Mouse (Mus musculus) kidney, embryonic 16.5 days (tissue): ENCODE data around the gene Tnk1. TPM values are rescaled to one million over a fixed set of nuclear protein-coding genes. Genes with fewer than 3 reads are reported as not detected.
"Not testable (repeated sequence)": the region's sequence is repeated elsewhere in the genome, so short reads cannot be mapped to it uniquely, and the experiment has no call there.

Experiments used
- ATAC-seq: fragments of 200-750 bp; cut with Nextera tagmentation; 2 replicates; pipeline ENCODE4 v1.8.0; 2017; ENCODE audit warnings: moderate TSS enrichment; ENCODE audit not compliant: low FRiP score, low TSS enrichment
- H3K27ac ChIP-seq: fragments of 300-500 bp; sonication (generic); 2 replicates; pipeline ENCODE4 v1.5.1; 2014; ENCODE audit warnings: low read length
- H3K27me3 ChIP-seq: fragments of 300-500 bp; sonication (generic); 2 replicates; pipeline ENCODE4 v1.6.1; 2014; ENCODE audit warnings: low read length, control low read depth, mixed read lengths; ENCODE audit not compliant: insufficient read depth
- H3K36me3 ChIP-seq: fragments of 300-500 bp; sonication (generic); 2 replicates; pipeline ENCODE4 v1.6.1; 2014; ENCODE audit warnings: low read length, control low read depth, mixed read lengths; ENCODE audit not compliant: insufficient read depth
- H3K4me1 ChIP-seq: fragments of 300-500 bp; sonication (generic); 2 replicates; pipeline ENCODE4 v1.6.1; 2014; ENCODE audit warnings: low read length, control low read depth, mixed read lengths; ENCODE audit not compliant: insufficient read depth
- H3K4me2 ChIP-seq: fragments of 300-500 bp; sonication (generic); replicated peaks from 2 replicates; pipeline ENCODE4 v1.6.1; 2014; ENCODE audit warnings: low read depth, low read length
- H3K4me3 ChIP-seq: fragments of 300-500 bp; sonication (generic); 2 replicates; pipeline ENCODE4 v1.5.1; 2014; ENCODE audit warnings: mild to moderate bottlenecking, low read length
- H3K9ac ChIP-seq: fragments of 300-500 bp; sonication (generic); replicated peaks from 2 replicates; pipeline ENCODE4 v1.6.1; 2014; ENCODE audit warnings: low read length
- H3K9me3 ChIP-seq: fragments of 300-500 bp; sonication (generic); 2 replicates; pipeline ENCODE4 v1.6.1; 2016; ENCODE audit warnings: low read length, control low read depth
- WGBS: fragments of 180-500 bp; shearing (Covaris S2); extraction: QIAGEN DNeasy Blood & Tissue Kit; methylation state at CpG from one replicate; pipeline ENCODE4 v1.1.7; 2014; 5-methylcytosine and 5-hydroxymethylcytosine counted together
- polyA plus RNA-seq: library from polyadenylated mRNA; unstranded; fragments of >200 nt; fragmentation: Nextera tagmentation; extraction: Ambion mirVana; gene quantifications from 2 replicates; pipeline ENCODE4 v1.2.1, GENCODE M21; 2015

Tnk1 gene
- polyA plus RNA-seq, 1 experiment from 2014 or later = 7.0 TPM

GRCm38 (mm10) chr11:69865561-69865960 is 7.0 kb upstream of the Tnk1 start:
- no peak for ATAC-seq
- H3K4me2 ChIP-seq = no peak overlapping the region
- H3K4me3 ChIP-seq = no peak overlapping the region
- 81% methylated on average over 9 of the region's 9 CpGs for WGBS
- H3K27ac ChIP-seq = no peak overlapping the region
- no peaks in the 10 kb centered on the region for H3K36me3 ChIP-seq
- no peaks in the 10 kb centered on the region for H3K9me3 ChIP-seq
- no peaks in the 10 kb centered on the region for H3K4me1 ChIP-seq
- no peaks in the 10 kb centered on the region for H3K27me3 ChIP-seq
- no peak overlapping the region for H3K9ac ChIP-seq

DNA sequence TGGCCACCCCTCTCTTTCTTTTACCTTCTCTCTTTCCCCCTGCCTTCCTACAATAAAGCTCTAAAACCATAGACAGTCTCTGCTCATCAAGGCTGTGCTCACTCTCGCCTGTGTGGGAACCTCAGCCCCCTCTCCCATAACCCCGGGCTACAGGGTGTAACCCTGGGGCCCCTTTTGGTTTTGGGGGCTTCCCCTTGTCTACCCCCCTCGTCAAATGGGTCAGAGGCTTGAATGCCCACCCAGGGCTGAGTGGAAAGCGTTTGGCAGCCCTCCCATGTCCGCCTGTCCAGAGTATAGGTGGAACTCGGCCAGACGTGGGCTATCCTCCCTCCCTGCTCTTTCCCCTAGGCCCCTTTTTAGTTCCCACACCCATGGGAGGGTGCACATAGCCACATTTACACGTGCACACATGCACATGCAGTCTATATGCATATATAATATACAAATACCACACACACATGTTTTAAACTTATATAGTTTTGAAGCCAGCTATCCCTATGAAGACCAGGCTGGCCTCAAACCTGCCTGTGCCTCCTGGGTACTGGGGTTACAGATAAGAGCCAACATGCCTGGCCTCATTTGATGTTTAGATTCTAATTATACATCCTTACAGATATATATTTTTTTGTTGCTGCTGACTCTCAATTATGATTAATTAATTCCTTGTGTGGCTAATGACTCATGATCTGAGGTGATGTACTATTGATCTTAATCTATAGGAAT is 5.8 kb upstream of the Tnk1 start:
- H3K4me3 ChIP-seq = no peak overlapping the region
- H3K4me2 ChIP-seq = no peak overlapping the region
- no peak overlapping the region for H3K9ac ChIP-seq
- ATAC-seq = no peak
- H3K4me1 ChIP-seq = no peaks in the 10 kb centered on the region
- no peaks in the 10 kb centered on the region for H3K27me3 ChIP-seq
- 31% methylated on average over 8 of the region's 8 CpGs for WGBS
- H3K27ac ChIP-seq = no peak overlapping the region
- H3K36me3 ChIP-seq = no peaks in the 10 kb centered on the region
- H3K9me3 ChIP-seq = no peaks in the 10 kb centered on the region

GRCm38 (mm10) chr11:69863729-69864128 is 5.2 kb upstream of the Tnk1 start:
- ATAC-seq, H3K27me3 ChIP-seq, H3K9me3 ChIP-seq, H3K36me3 ChIP-seq, H3K9ac ChIP-seq, H3K4me2 ChIP-seq, H3K4me1 ChIP-seq, H3K27ac ChIP-seq, H3K4me3 ChIP-seq: not testable (repeated sequence)
- WGBS = 39% methylated on average over 3 of the region's 3 CpGs

GRCm38 (mm10) chr11:69855347-69855746 is 3.2 kb downstream of the Tnk1 start:
- no peaks in the 10 kb centered on the region for H3K9me3 ChIP-seq
- H3K4me2 ChIP-seq = peak overlapping the region; percentile 29; the same call in 1 of the 2 replicates
- peaks cover 4% of the 10 kb centered on the region; the same call in 1 of the 2 replicates for H3K4me1 ChIP-seq
- peaks cover 20% of the 10 kb centered on the region for H3K36me3 ChIP-seq
- WGBS = 23% methylated on average over 16 of the region's 16 CpGs
- H3K27me3 ChIP-seq = peaks cover 15% of the 10 kb centered on the region
- ATAC-seq = peak; percentile 41; the same call in 1 of the 2 replicates
- H3K27ac ChIP-seq = no peak overlapping the region
- H3K4me3 ChIP-seq = no peak overlapping the region
- H3K9ac ChIP-seq = no peak overlapping the region

GRCm38 (mm10) chr11:69854680-69855079 is 3.9 kb downstream of the Tnk1 start:
- H3K27ac ChIP-seq = no peak overlapping the region
- peaks cover 26% of the 10 kb centered on the region for H3K36me3 ChIP-seq
- no peak overlapping the region for H3K9ac ChIP-seq
- no peak for ATAC-seq
- peaks cover 4% of the 10 kb centered on the region; the same call in 1 of the 2 replicates for H3K4me1 ChIP-seq
- 80% methylated on average over 10 of the region's 10 CpGs for WGBS
- H3K9me3 ChIP-seq = no peaks in the 10 kb centered on the region
- peaks cover 15% of the 10 kb centered on the region for H3K27me3 ChIP-seq
- no peak overlapping the region for H3K4me3 ChIP-seq
- no peak overlapping the region for H3K4me2 ChIP-seq

- Histone ChIP-seq H3K4me3 (no peak overlapping the region), H3K9me3 (no peaks in the 10 kb centered on the region), H3K9ac (no peak overlapping the region), H3K4me1 (peaks cover 4% of the 10 kb centered on the region; the same call in 1 of the 2 replicates), H3K27me3 (peaks cover 15% of the 10 kb centered on the region), H3K36me3 (peaks cover 33% of the 10 kb centered on the region), H3K27ac (no peak overlapping the region), H3K4me2 (no peak overlapping the region)
- no peak for ATAC-seq
- WGBS = 61% methylated on average over 7 of the region's 7 CpGs
These were observed 4.5 kb downstream of the Tnk1 start for GRCm38 (mm10) chr11:69853994-69854393.

DNA sequence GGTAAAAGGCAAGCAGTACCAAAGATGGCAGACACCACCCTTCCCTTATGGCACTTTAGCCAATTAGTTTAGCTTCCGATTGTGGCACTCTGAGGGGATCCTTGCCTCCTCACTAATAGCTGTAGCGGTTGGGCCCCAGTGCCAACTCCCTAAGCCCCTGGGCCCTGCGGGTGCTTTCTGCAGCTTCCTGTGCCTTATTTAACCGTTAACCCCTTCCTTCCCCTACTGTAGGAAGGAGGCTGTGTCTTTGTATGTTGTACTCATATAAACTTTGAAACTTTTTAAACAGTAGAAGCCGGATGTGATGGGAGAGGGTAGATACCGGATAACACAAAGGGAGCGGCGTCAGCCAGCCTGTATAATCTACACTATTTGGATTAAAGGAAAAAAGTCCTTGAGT is 7.8 kb downstream of the Tnk1 start:
- no peak overlapping the region for H3K27ac ChIP-seq
- no peak overlapping the region for H3K4me3 ChIP-seq
- no peak overlapping the region for H3K4me2 ChIP-seq
- no peak overlapping the region for H3K9ac ChIP-seq
- H3K9me3 ChIP-seq = no peaks in the 10 kb centered on the region
- no peak for ATAC-seq
- peaks cover 17% of the 10 kb centered on the region for H3K4me1 ChIP-seq
- H3K36me3 ChIP-seq = peaks cover 42% of the 10 kb centered on the region
- H3K27me3 ChIP-seq = no peaks in the 10 kb centered on the region
- 77% methylated on average over 8 of the region's 8 CpGs for WGBS

DNA sequence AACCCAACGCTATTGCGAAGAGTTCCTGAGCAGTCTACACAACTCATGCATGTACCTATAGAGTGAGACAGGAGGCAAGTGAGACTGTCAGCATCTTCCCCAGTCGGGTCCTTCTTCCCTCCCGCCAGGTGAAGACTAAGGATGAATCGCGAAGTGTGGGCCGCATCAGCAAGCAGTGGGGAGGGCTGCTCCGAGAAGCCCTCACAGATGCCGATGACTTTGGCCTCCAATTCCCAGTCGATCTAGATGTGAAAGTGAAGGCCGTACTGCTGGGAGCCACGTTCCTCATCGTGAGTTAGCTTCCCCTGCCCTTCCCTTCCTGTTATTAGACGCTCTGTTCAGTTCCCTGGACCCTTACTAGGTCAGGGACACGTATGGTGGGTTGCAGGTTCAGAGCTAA is 8.6 kb downstream of the Tnk1 start:
- no peak overlapping the region for H3K4me2 ChIP-seq
- ATAC-seq = no peak
- H3K4me3 ChIP-seq = no peak overlapping the region
- no peak overlapping the region for H3K9ac ChIP-seq
- no peaks in the 10 kb centered on the region for H3K9me3 ChIP-seq
- H3K4me1 ChIP-seq = peaks cover 19% of the 10 kb centered on the region
- 96% methylated on average over 15 of the region's 15 CpGs for WGBS
- no peaks in the 10 kb centered on the region for H3K27me3 ChIP-seq
- H3K36me3 ChIP-seq = peaks cover 42% of the 10 kb centered on the region
- no peak overlapping the region for H3K27ac ChIP-seq

- Histone ChIP-seq H3K4me2 (no peak overlapping the region), H3K36me3 (peaks cover 42% of the 10 kb centered on the region), H3K4me3 (no peak overlapping the region), H3K9me3 (no peaks in the 10 kb centered on the region), H3K27me3 (no peaks in the 10 kb centered on the region), H3K9ac (no peak overlapping the region), H3K27ac (no peak overlapping the region; the same call in 1 of the 2 replicates), H3K4me1 (peaks cover 19% of the 10 kb centered on the region)
- WGBS = 87% methylated on average over 9 of the region's 9 CpGs
- no peak for ATAC-seq
These were observed 9.4 kb downstream of the Tnk1 start for GRCm38 (mm10) chr11:69849128-69849527.

GRCm38 (mm10) chr11:69848021-69848420 is 10.5 kb downstream of the Tnk1 start:
- peak overlapping the region; percentile 93; the same call in 1 of the 2 replicates for H3K4me2 ChIP-seq
- H3K9ac ChIP-seq = peak overlapping the region; percentile 89; the same call in 1 of the 2 replicates
- H3K27me3 ChIP-seq = no peaks in the 10 kb centered on the region
- H3K4me3 ChIP-seq = no peak overlapping the region
- no peak for ATAC-seq
- peaks cover 42% of the 10 kb centered on the region for H3K36me3 ChIP-seq
- H3K27ac ChIP-seq = no peak overlapping the region
- 97% methylated on average over 6 of the region's 6 CpGs for WGBS
- H3K9me3 ChIP-seq = no peaks in the 10 kb centered on the region
- peaks cover 19% of the 10 kb centered on the region for H3K4me1 ChIP-seq
